Mouse (Mus musculus) ES-Bruce4 (cell line): ENCODE data around the gene Cd180. TPM values are rescaled to one million over a fixed set of nuclear protein-coding genes. Genes with fewer than 3 reads are reported as not detected.

Experiments used
- H3K27ac ChIP-seq: 2 replicates; pipeline ENCODE4 v1.5.1; 2012; ENCODE audit warnings: low read length, inconsistent platforms; ENCODE audit not compliant: insufficient read depth
- H3K27me3 ChIP-seq: 2 replicates; pipeline ENCODE4 v1.6.1; 2012; ENCODE audit warnings: mild to moderate bottlenecking, low read length, inconsistent platforms; ENCODE audit not compliant: control insufficient read depth, poor library complexity, insufficient read depth, severe bottlenecking
- H3K36me3 ChIP-seq: 2 replicates; pipeline ENCODE4 v1.6.1; 2012; ENCODE audit warnings: inconsistent platforms, mild to moderate bottlenecking, low read length, moderate library complexity; ENCODE audit not compliant: control insufficient read depth, poor library complexity, insufficient read depth, severe bottlenecking
- H3K4me1 ChIP-seq: one replicate; pipeline ENCODE4 v1.8.1; 2011; ENCODE audit warnings: low read length; ENCODE audit not compliant: control insufficient read depth, insufficient read depth
- H3K4me3 ChIP-seq: 2 replicates; pipeline ENCODE4 v1.5.1; 2011; ENCODE audit warnings: low read depth, mild to moderate bottlenecking, low read length
- H3K9ac ChIP-seq: 2 replicates; pipeline ENCODE4 v1.6.1; 2012; ENCODE audit warnings: low read depth, mild to moderate bottlenecking, inconsistent platforms; ENCODE audit not compliant: poor library complexity, severe bottlenecking
- H3K9me3 ChIP-seq: replicated peaks from 2 replicates; pipeline ENCODE4 v1.6.1; 2012; ENCODE audit warnings: mild to moderate bottlenecking, low read length, inconsistent platforms; ENCODE audit not compliant: control insufficient read depth, poor library complexity, insufficient read depth, severe bottlenecking
- CTCF ChIP-seq: IDR thresholded peaks from one replicate; pipeline ENCODE4 v1.8.1; 2011; ENCODE audit warnings: low read depth, low read length
- EP300 ChIP-seq: IDR thresholded peaks from 2 replicates; pipeline ENCODE4 v1.6.1; 2011; ENCODE audit warnings: low read depth, low read length; ENCODE audit not compliant: insufficient read depth
- POLR2A ChIP-seq: IDR thresholded peaks from one replicate; pipeline ENCODE4 v1.8.1; 2011; ENCODE audit warnings: low read length; ENCODE audit not compliant: insufficient read depth
- polyA plus RNA-seq: library from polyadenylated mRNA; stranded (reverse); fragments of >200 nt; gene quantifications from 2 replicates; pipeline ENCODE4 v1.2.4, GENCODE M21; 2011; ENCODE audit warnings: low read depth; ENCODE audit not compliant: missing spikeins, insufficient read depth, insufficient read length

Gene Cd180
- polyA plus RNA-seq, 1 experiment = not detected

DNA sequence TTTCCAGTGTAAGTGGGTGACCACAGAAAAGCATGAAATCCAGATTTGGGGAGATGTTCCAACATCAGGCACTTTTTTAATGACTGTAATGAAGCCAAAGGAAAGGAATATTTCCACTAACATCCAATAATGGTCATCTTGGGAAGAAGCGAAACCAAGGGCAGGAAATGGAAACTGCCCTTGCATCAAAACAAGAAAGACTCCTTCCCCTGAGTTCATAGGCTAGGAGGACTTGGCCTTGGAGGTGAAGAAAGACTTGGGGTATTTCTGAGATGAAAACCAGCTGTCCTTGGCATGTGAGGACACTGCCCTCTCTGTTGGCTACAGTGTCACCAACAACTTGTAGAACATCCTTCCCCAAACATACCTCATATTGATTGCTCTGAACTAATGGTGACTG, 5.2 kb upstream of the Cd180 start:
- no peaks in the 10 kb centered on the region for H3K27me3 ChIP-seq
- H3K36me3 ChIP-seq = no peaks in the 10 kb centered on the region
- no peak overlapping the region for H3K4me3 ChIP-seq
- no peak overlapping the region for H3K9ac ChIP-seq
- no peak overlapping the region for H3K27ac ChIP-seq
- TF ChIP-seq CTCF (no peak), EP300 (no peak), POLR2A (no peak)
- peaks cover 2% of the 10 kb centered on the region for H3K4me1 ChIP-seq
- H3K9me3 ChIP-seq = no peaks in the 10 kb centered on the region

DNA sequence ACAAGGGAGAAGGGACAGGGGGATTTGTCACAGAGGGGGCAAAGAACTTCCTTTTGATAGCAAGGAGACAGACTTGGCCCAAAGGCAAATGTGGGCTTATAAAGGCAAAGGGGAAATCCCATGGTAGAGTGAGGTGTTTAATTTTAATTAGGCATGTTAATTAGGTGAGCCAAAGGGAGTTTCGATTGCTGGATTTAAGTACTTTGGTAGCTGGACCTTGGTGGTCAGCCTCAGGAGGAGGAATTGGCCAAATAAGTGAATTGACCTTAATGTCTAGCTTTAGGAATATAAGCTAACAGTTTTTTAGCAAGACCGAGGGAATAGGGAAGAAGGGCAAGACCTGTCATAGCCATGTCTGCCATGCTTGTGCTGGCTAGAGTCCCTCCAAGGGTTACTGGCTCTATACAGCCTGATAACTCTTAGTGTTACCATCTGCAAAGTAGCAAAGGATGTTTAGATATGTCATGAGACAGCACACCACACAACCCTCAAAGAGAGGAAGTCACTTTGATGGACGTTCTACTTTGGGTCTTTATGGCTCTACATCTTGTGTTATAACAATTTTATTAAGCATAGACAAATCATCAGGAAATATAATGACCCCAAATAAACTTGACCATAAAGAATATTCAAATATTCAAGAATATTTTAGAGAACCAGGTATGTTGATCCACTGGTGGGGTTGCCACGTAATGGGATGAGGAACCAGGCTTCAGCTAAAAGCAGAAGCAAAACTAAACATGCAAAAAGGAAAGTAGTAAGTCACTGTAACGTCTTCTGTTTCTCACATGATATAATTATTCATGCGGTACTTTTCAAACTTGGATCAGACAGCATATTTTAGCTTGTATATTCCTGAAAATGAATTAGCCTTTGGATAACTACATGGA, 3.9 kb upstream of the Cd180 start:
- H3K9ac ChIP-seq = no peak overlapping the region
- H3K4me3 ChIP-seq = no peak overlapping the region
- no peaks in the 10 kb centered on the region for H3K9me3 ChIP-seq
- H3K36me3 ChIP-seq = no peaks in the 10 kb centered on the region
- TF ChIP-seq CTCF (no peak), POLR2A (no peak), EP300 (no peak)
- H3K27me3 ChIP-seq = no peaks in the 10 kb centered on the region
- H3K4me1 ChIP-seq = peaks cover 2% of the 10 kb centered on the region
- no peak overlapping the region for H3K27ac ChIP-seq

GRCm38 (mm10) chr13:102690184-102690583, 3.2 kb upstream of the Cd180 start:
- no peak for TF ChIP-seq EP300
- no peak for TF ChIP-seq CTCF
- no peak for TF ChIP-seq POLR2A
- no peak overlapping the region for H3K27ac ChIP-seq
- H3K9ac ChIP-seq = no peak overlapping the region
- no peaks in the 10 kb centered on the region for H3K36me3 ChIP-seq
- H3K27me3 ChIP-seq = no peaks in the 10 kb centered on the region
- peaks cover 2% of the 10 kb centered on the region for H3K4me1 ChIP-seq
- no peak overlapping the region for H3K4me3 ChIP-seq
- no peaks in the 10 kb centered on the region for H3K9me3 ChIP-seq

DNA sequence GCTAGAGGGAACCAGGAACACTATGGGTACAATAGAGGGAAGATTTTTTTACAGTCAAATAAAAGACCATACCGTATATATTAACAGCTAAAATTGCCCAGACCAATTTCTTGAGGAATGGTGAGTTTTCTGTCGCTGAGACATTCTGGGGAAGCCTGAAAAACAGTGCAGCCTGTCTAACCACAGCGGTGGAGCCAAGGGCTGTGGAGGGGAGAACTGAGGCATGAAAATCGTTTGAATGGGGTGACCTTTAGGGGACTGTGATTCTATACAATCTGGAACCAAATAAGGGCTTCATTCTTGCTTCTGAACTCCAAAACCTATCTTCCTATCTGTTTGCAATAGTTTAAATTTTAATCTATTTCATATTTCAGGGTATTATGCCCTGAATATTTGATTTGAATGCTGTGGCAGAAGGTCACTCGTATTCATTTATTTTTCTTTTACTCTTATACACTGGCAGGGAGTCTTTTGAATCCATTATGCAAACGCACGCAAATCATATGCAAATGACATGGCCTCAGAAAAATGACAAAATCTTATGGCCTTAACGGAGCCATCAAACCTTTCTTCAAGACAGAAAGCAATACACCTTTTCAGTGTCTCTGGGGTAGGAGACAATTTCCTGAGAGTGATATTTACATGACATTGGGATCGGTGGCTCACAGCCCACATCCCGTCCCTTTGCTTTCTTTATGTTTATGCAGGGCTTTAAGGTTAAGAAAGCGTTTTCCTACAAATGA, 1.8 kb upstream of the Cd180 start:
- Histone ChIP-seq H3K27ac (no peak overlapping the region), H3K36me3 (no peaks in the 10 kb centered on the region), H3K27me3 (no peaks in the 10 kb centered on the region), H3K9me3 (no peaks in the 10 kb centered on the region), H3K4me3 (no peak overlapping the region), H3K4me1 (peaks cover 2% of the 10 kb centered on the region), H3K9ac (no peak overlapping the region)
- TF ChIP-seq EP300 = no peak
- TF ChIP-seq POLR2A = no peak
- TF ChIP-seq CTCF = no peak

- Histone ChIP-seq H3K9ac (no peak overlapping the region), H3K36me3 (no peaks in the 10 kb centered on the region), H3K27ac (no peak overlapping the region), H3K27me3 (no peaks in the 10 kb centered on the region), H3K9me3 (no peaks in the 10 kb centered on the region), H3K4me3 (no peak overlapping the region), H3K4me1 (peaks cover 3% of the 10 kb centered on the region)
- TF ChIP-seq EP300 (no peak), CTCF (no peak), POLR2A (no peak)
Observed at GRCm38 (mm10) chr13:102694154-102694553, 796 bp downstream of the Cd180 start.
